Mouse (Mus musculus) lung, adult 2 months (tissue): Measurements from ENCODE around the gene Vmn1r221. TPM values are rescaled to one million over a fixed set of nuclear protein-coding genes. Genes with fewer than 3 reads are reported as not detected.
"Not testable (repeated sequence)": the region's sequence is repeated elsewhere in the genome, so short reads cannot be mapped to it uniquely, and the experiment has no call there.

Source experiments
- DNase-seq: peaks from one replicate; pipeline ENCODE4 v3.0.0; 2022
- H3K4me1 ChIP-seq: fragments of 200-500 bp; 2 replicates; pipeline ENCODE4 v1.6.1; 2011; ENCODE audit warnings: low read length; ENCODE audit not compliant: control insufficient read depth, insufficient read depth
- H3K4me3 ChIP-seq: fragments of 200-500 bp; replicated peaks from 2 replicates; pipeline ENCODE3; 2011; ENCODE audit warnings: low read depth, mild to moderate bottlenecking, control low read depth, low read length; ENCODE audit errors: extremely low read depth
- CTCF ChIP-seq: fragments of 200-500 bp; IDR thresholded peaks from 2 replicates; pipeline ENCODE4 v1.5.1; 2011; ENCODE audit warnings: mild to moderate bottlenecking, low read length, control low read depth; ENCODE audit not compliant: insufficient read depth
- POLR2A ChIP-seq: fragments of 200-500 bp; IDR thresholded peaks from 2 replicates; pipeline ENCODE4 v1.6.1; 2011; ENCODE audit warnings: low read depth, mild to moderate bottlenecking, control low read depth, low read length, borderline replicate concordance; ENCODE audit errors: extremely low read depth
- WGBS: fragments of 180-500 bp; shearing (Covaris S2); methylation state at CpG from one replicate; pipeline ENCODE4 v1.1.7; 2018; 5-methylcytosine and 5-hydroxymethylcytosine counted together
- polyA plus RNA-seq: library from polyadenylated mRNA; depleted of rRNA; stranded (reverse); fragments of >200 nt; gene quantifications from 2 replicates; pipeline ENCODE4 v1.2.3, GENCODE M21; 2012; rRNA removed

The Vmn1r221 gene
- not detected in 2 replicates for polyA plus RNA-seq

DNA sequence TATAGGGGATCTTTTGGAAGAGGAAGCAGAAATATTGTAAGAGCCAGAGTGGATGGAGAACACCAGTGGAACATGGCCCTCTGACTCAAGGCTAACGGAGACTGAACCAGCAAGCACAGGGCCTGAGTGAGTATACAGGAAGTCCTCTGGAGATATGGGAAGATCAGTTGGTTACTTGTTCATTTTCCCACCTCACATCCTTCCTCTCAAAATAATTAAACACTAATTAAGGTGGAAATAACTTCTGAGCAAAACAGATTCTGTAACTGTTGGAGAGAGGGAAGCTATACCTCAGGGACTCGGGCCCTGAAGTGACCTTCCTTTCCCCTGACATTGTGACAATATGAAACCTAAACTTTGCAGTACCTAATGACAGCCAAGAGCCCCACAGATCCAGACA lies at the start of gene Vmn1r221:
TSS of gene Vmn1r221 (plus strand) at position 301 of the 400 bp plus-strand sequence.
- not testable (repeated sequence) for H3K4me3 ChIP-seq, H3K4me1 ChIP-seq, DNase-seq
- WGBS: 59% methylated on average over 2 of the region's 2 CpGs

DNA sequence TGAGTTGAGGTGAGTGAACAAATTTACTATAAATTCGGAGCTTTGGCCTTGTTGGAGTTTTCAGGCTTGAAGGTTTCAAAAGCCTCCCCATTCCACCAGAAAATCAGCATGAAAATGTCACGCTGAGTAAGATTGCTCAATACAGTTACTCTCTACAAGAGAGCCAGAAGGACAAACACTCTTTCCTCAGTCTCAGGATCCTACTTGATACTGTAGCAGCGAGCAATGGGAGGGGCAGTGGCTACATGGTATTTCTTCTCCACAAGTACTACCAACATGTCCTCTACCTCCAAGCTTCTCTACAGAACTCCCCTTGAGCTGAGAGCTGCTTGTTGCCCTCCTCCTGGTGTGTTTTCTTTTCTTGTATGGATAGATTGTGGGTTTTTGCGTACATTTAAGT lies 47.5 kb upstream of the Vmn1r221 start:
- not testable (repeated sequence) for H3K4me1 ChIP-seq
- WGBS: 63% methylated on average over 4 of the region's 4 CpGs

DNA sequence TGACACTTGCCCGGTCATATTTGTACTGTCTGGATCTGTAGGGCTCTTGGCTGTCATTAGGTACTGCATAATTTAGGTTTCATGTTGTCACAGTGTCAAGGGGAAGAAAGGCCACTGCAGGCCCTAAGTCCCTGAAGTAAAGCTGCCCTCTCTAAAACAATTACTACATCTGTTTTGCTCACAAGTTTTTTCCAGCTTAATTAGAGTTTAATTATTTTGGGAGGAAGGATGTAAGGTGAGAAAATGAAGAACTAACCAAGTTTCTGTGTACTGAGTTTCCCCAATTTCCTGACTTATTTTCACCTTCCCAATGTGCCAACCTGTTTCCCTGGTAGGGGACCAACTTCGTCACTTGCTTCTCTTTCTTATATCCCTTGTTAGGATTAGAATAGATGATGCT lies 26.1 kb upstream of the Vmn1r221 start, which contains the start of gene Vmn1r220:
TSS of gene Vmn1r220 (minus strand) at position 101 of the 400 bp plus-strand sequence.
- WGBS: 84% methylated on average over 2 of the region's 2 CpGs
- no peaks in the 10 kb centered on the region for H3K4me1 ChIP-seq
- no peak for TF ChIP-seq CTCF
- TF ChIP-seq POLR2A: no peak
- no peak within 1 kb of the TSS for H3K4me3 ChIP-seq
- no peak for DNase-seq

More for the DNA sequence above, 47.5 kb upstream of the Vmn1r221 start:
- DNase-seq, H3K4me3 ChIP-seq: not testable (repeated sequence)

DNA sequence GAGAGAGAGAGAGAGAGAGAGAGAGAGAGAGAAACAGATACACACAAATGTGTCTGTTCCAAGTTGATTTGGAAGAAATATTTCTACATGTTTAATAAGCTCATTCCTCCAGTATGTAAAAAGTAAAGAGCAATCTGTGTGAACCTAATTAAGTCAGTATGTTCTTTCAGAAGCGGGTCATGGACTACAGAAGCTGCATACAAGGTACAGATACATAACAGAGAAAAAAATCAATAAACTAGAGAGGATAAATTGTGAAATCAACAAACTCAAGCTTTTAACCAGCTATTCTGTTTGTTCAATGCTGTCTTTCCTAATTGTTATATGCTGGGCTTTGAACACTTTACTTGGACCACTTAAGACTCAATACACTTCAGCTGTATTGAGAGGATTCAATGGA lies 10.0 kb upstream of the Vmn1r221 start:
- H3K4me1 ChIP-seq, H3K4me3 ChIP-seq, DNase-seq: not testable (repeated sequence)
- WGBS: 75% methylated on average over 1 of the region's 1 CpGs

DNA sequence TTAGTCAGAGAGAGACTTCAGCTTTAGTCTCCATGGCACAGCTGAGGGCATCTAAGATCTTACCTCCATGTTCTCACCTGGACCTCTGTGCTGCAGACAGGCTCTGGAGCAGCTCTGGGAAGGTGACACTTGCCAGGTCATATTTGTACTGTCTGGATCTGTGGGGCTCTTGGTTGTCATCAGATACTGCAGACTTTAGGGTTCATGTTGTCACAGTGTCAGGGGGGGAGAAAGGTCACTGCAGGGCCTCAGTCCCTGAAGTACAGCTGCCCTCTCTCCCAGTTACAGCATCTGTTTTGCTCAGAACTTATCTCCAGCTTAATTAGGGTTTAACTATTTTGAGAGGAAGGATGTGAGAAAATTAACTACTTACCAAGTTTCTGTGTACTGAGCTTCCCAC lies 21.9 kb downstream of the Vmn1r221 start, which contains the start of gene Vmn1r222:
TSS of gene Vmn1r222 (minus strand) at position 101 of the 400 bp plus-strand sequence.
- not testable (repeated sequence) for H3K4me1 ChIP-seq, DNase-seq

DNA sequence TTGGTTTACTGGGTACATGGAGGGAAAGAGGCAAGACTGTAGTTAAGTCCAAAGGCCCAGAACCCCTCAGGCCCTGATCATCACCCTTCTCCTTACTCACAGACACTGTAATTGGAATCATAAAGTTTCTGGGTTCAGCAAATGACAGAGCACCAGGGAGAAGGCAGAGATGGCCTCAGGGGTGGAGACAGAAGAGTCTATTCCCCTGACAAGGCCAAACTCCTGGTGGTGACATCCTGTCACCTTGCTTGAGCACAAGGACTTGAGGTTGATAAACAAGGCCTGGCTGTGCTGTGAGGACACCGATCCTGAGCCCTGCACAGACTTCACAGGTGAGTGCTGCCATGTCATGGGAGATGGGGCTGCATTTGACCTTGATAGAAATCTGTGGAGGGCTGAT lies 32.9 kb downstream of the Vmn1r221 start, which contains the start of gene Vmn1r223:
TSS of gene Vmn1r223 (plus strand) at position 301 of the 400 bp plus-strand sequence.
- WGBS: 67% methylated on average over 1 of the region's 1 CpGs
- H3K4me3 ChIP-seq, DNase-seq, H3K4me1 ChIP-seq: not testable (repeated sequence)

More for the DNA sequence above, 21.9 kb downstream of the Vmn1r221 start, which contains the start of gene Vmn1r222:
- H3K4me3 ChIP-seq: not testable (repeated sequence)

DNA sequence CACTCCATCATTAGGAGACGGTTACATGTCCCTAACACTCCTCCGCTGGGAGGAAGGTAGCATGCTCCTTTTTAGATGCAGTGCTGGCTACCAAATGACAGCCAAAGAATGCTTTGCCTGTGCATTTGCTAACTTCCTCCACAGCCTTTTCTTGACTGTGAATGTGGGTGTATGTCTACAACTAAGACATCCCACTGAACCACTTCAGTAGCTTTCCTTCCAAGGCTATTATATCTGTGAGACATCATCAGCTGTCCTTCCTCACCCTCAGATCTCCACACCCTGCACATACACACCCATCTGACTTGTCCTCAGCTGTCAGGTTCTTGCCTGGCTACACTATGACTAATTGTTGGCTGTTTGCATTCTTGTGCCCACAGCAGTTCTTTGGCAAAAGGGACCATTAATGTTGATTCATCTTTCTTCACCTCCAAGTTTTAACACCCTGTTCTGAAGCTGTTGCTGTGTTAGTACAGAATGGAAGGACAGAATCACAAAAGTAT lies 44.7 kb downstream of the Vmn1r221 start:
- Histone ChIP-seq H3K4me1 (no peaks in the 10 kb centered on the region), H3K4me3 (no peak overlapping the region)
- WGBS: 70% methylated on average over 2 of the region's 2 CpGs
- DNase-seq: no peak
- TF ChIP-seq POLR2A: no peak
- TF ChIP-seq CTCF: no peak

DNA sequence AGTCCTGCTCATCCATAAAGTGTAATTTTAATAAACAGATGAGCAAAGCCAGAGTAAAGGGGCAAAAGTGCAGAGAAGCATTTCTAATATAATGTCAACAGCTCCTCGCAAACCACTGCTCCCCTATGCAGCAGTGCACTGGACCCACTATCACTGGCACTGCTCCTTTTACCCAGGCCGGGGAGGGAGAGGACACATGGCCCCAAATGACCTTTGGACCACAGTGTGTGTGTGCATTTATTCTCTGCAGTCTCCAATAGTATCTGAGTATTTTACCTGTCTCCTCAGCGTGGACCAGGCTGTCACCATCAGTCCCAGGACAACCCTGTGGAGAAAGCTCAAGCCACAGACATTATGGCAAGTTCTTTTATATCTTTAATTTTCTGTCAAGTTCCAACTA lies 54.7 kb downstream of the Vmn1r221 start:
- H3K4me3 ChIP-seq, H3K4me1 ChIP-seq, DNase-seq: not testable (repeated sequence)
- 73% methylated on average over 3 of the region's 3 CpGs for WGBS

DNA sequence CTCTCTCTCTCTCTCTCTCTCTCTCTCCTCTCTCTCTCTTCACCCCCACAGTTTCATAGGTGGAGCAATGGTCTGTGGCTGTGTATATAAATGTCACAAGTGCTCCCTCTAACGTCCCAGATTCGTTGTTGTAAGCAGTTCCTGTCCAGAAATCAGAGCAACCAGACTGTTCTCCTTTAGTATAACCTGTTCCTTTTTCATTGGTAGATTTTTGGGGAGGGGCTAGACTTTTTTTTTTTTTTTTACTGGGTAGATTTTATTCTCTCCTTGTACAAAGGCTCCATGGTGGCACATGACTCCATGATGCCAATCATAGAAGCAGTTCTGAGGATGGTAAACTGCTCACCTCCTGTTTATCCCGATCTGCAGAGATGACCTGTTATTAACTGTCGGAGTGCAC lies 55.2 kb downstream of the Vmn1r221 start:
- DNase-seq, H3K4me1 ChIP-seq, H3K4me3 ChIP-seq: not testable (repeated sequence)
- WGBS: 37% methylated on average over 4 of the region's 4 CpGs

DNA sequence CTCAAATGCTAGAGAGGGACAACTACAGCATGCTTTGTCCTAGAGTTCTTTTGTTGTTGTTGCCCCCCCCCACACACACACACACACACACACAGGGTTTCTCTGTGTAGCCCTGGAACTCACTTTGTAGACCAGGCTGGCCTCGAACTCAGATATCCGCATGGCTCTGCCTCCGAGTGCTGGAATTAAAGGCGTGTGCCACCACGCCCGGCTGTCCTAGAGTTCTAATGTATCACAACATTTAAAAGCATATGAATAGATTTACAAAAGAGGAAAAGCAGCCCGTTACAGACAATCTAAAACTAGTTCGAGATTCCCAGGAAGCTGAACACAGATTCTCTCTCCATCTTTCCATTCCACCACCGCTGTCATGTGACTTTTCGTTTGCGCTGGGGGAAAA lies 55.8 kb downstream of the Vmn1r221 start:
- DNase-seq: no peak
- 22% methylated on average over 11 of the region's 11 CpGs for WGBS
- no peak overlapping the region for H3K4me3 ChIP-seq
- TF ChIP-seq CTCF: no peak
- TF ChIP-seq POLR2A: no peak
- no peaks in the 10 kb centered on the region for H3K4me1 ChIP-seq

DNA sequence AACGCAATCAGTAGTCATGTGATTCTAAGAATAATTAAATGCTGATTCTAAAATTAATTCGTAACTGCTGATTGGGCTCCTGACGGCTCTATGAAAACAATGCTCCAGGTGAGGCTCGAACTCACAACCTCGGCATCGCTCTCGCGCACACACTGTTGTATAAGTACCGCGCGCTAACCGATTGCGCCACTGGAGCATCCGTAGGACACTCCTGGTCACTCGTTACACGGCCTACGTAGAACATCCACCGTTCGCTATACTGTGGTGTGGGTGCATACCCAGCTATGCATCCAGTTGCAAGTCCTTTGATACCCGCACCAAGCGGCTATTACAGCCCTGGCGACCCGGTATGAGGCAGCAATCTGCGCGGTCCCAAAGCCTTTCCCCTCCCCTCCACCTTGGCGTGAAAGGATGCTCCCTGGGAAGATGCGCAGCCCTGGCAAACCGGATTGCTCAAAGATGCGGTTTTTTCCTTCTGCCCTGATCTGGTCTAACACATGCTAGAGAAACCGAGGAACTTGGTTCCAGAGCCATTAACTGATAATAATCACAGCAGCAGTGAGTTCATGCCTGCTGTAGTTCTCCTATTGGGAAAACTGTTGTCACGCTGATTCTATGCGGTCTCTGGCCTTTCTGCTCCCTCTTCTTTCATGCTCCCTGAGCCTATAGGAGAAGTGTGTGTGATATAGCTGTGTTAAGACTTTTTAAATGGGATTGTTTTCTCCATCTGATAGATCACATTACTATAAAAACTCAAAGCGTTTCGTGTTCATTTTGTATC lies 56.6 kb downstream of the Vmn1r221 start:
- TF ChIP-seq CTCF (no peak), POLR2A (no peak)
- H3K4me3 ChIP-seq: no peak overlapping the region
- WGBS: 5% methylated on average over 34 of the region's 34 CpGs

More for the DNA sequence above, 56.6 kb downstream of the Vmn1r221 start:
- H3K4me1 ChIP-seq: no peaks in the 10 kb centered on the region
- DNase-seq: no peak

Other genes starting within 250 kb of the Vmn1r221 start
- not detected in 2 replicates for gene Vmn1r213, start 206.5 kb upstream of the Vmn1r221 start, polyA plus RNA-seq
- gene Vmn1r214, start 183.7 kb upstream of the Vmn1r221 start, polyA plus RNA-seq: not detected in 2 replicates
- gene Vmn1r215, start 146.1 kb upstream of the Vmn1r221 start, polyA plus RNA-seq: not detected in 2 replicates
- not detected in 2 replicates for gene Vmn1r217, start 95.9 kb upstream of the Vmn1r221 start, polyA plus RNA-seq
- gene Vmn1r218, start 81.0 kb upstream of the Vmn1r221 start, polyA plus RNA-seq: not detected in 2 replicates
- not detected in 2 replicates for gene Vmn1r219, start 54.8 kb upstream of the Vmn1r221 start, polyA plus RNA-seq
- gene Vmn1r220, start 26.2 kb upstream of the Vmn1r221 start, polyA plus RNA-seq: not detected in 2 replicates
- not detected in 2 replicates for gene Vmn1r222, start 21.8 kb downstream of the Vmn1r221 start, polyA plus RNA-seq
- gene Vmn1r223, start 33.0 kb downstream of the Vmn1r221 start, polyA plus RNA-seq: not detected in 2 replicates
- 1.4 and 2.4 TPM in 2 replicates for gene Zfp322a, start 155.1 kb downstream of the Vmn1r221 start, polyA plus RNA-seq
- gene Abt1, start 209.7 kb downstream of the Vmn1r221 start, polyA plus RNA-seq: 2.7 and 3.3 TPM in 2 replicates